Mouse (Mus musculus) cortical plate, adult 2 months (tissue): ENCODE data around the gene Fgfr2. TPM values are rescaled to one million over a fixed set of nuclear protein-coding genes. Genes with fewer than 3 reads are reported as not detected.

Experiments
- H3K27ac ChIP-seq: fragments of 200-500 bp; 2 replicates; pipeline ENCODE4 v1.5.1; 2012; ENCODE audit warnings: low read length, control low read depth, inconsistent platforms; ENCODE audit not compliant: insufficient read depth
- H3K4me1 ChIP-seq: fragments of 200-500 bp; 2 replicates; pipeline ENCODE4 v1.6.1; 2011; ENCODE audit warnings: low read length; ENCODE audit not compliant: control insufficient read depth, insufficient read depth
- H3K4me3 ChIP-seq: fragments of 200-500 bp; 2 replicates; pipeline ENCODE4 v1.5.1; 2011; ENCODE audit warnings: mild to moderate bottlenecking, low read length, control low read depth; ENCODE audit not compliant: insufficient read depth
- CTCF ChIP-seq: fragments of 200-500 bp; IDR thresholded peaks from 2 replicates; pipeline ENCODE4 v1.5.1; 2011; ENCODE audit warnings: mild to moderate bottlenecking, control low read depth, low read length; ENCODE audit not compliant: insufficient read depth; ENCODE audit errors: extremely low read depth
- POLR2A ChIP-seq: fragments of 200-500 bp; IDR thresholded peaks from 2 replicates; pipeline ENCODE4 v1.6.1; 2011; ENCODE audit warnings: mild to moderate bottlenecking, low read length, control low read depth; ENCODE audit not compliant: insufficient read depth; ENCODE audit errors: extremely low read depth
- polyA plus RNA-seq: library from polyadenylated mRNA; depleted of rRNA; stranded (reverse); fragments of >200 nt; gene quantifications from 2 replicates; pipeline ENCODE4 v1.2.3, GENCODE M21; 2012

Gene Fgfr2
- polyA plus RNA-seq, 1 experiment = 50.4 TPM

- TF ChIP-seq POLR2A = no peak
- TF ChIP-seq CTCF = no peak
- Histone ChIP-seq H3K4me3 (no peak overlapping the region), H3K4me1 (peaks cover 25% of the 10 kb centered on the region), H3K27ac (peak overlapping the region; percentile 36; the same call in 1 of the 2 replicates)
Measured at GRCm38 (mm10) chr7:132795141-132795540, 328.0 kb downstream of the Fgfr2 start.

GRCm38 (mm10) chr7:132793467-132793866 is 329.7 kb downstream of the Fgfr2 start:
- Histone ChIP-seq H3K4me1 (peaks cover 25% of the 10 kb centered on the region), H3K27ac (peak overlapping the region; percentile 83), H3K4me3 (no peak overlapping the region)
- TF ChIP-seq POLR2A (no peak), CTCF (no peak)

DNA sequence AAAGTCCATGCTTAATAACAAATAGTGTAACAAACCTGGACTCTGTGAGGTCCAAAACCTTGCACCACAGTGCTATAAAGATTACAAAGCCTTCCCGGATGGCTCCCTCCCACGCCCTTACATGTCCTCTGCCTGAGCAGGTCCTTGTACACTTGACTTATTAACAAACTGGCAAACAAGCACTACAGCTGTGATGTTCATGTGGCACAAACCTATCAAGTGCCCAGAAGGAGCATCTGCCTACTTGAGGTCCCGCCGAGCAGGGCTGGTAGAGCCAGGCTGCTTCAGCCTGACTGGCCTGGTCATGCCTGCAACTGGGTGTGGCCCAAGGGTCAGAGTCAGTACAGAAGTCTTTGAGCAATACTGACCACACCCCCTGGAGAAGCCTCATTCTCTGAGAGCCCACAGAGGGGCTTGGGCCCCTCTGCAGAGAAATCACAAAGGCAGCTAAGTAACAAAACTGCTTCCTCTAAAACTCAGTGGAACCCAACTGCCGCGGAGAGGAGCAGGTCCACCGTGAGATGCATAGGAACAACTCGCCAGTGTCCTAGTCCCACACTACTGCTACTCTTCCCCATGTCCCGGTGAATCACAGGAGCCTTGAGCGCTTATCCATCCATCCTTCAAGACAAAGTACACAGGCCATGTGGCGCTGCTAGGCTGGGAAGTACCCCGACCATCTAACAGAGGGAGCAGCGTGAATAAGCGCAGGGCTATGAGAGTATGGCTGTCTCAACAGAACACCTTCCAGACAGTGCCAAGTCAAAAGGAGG is 332.5 kb downstream of the Fgfr2 start:
- TF ChIP-seq POLR2A = no peak
- no peak for TF ChIP-seq CTCF
- peaks cover 41% of the 10 kb centered on the region for H3K4me1 ChIP-seq
- H3K27ac ChIP-seq = peak overlapping the region; percentile 23; the same call in 1 of the 2 replicates
- no peak overlapping the region for H3K4me3 ChIP-seq

- peak overlapping the region; percentile 13 for H3K27ac ChIP-seq
- no peak for TF ChIP-seq CTCF
- TF ChIP-seq POLR2A = peak; percentile 18; the same call in 1 of the 2 replicates
- H3K4me3 ChIP-seq = no peak overlapping the region
- H3K4me1 ChIP-seq = peaks cover 41% of the 10 kb centered on the region
Measured at GRCm38 (mm10) chr7:132788826-132789225, 334.3 kb downstream of the Fgfr2 start.

GRCm38 (mm10) chr7:132787496-132788190 is 335.5 kb downstream of the Fgfr2 start:
- TF ChIP-seq POLR2A (no peak), CTCF (no peak)
- H3K27ac ChIP-seq = peak overlapping the region; percentile 55
- no peak overlapping the region for H3K4me3 ChIP-seq
- peaks cover 33% of the 10 kb centered on the region for H3K4me1 ChIP-seq

- H3K4me1 ChIP-seq = peaks cover 28% of the 10 kb centered on the region
- no peak overlapping the region for H3K4me3 ChIP-seq
- no peak for TF ChIP-seq CTCF
- TF ChIP-seq POLR2A = no peak
- peak overlapping the region; percentile 83; the same call in 1 of the 2 replicates for H3K27ac ChIP-seq
Measured at GRCm38 (mm10) chr7:132787022-132787421, 336.1 kb downstream of the Fgfr2 start.

GRCm38 (mm10) chr7:132786522-132786921 is 336.6 kb downstream of the Fgfr2 start:
- Histone ChIP-seq H3K4me1 (peaks cover 33% of the 10 kb centered on the region), H3K27ac (peak overlapping the region; percentile 83), H3K4me3 (no peak overlapping the region)
- TF ChIP-seq CTCF = no peak
- no peak for TF ChIP-seq POLR2A

GRCm38 (mm10) chr7:132786011-132786410 is 337.1 kb downstream of the Fgfr2 start:
- no peak overlapping the region for H3K4me3 ChIP-seq
- peaks cover 35% of the 10 kb centered on the region for H3K4me1 ChIP-seq
- peak overlapping the region; percentile 83 for H3K27ac ChIP-seq
- TF ChIP-seq POLR2A = no peak
- no peak for TF ChIP-seq CTCF

- H3K27ac ChIP-seq = no peak overlapping the region
- no peak overlapping the region for H3K4me3 ChIP-seq
- peaks cover 27% of the 10 kb centered on the region for H3K4me1 ChIP-seq
- TF ChIP-seq POLR2A (no peak), CTCF (no peak)
Measured at GRCm38 (mm10) chr7:132784101-132784500, 339.0 kb downstream of the Fgfr2 start.
